Mouse (Mus musculus): ENCODE data around the gene Mageh1.
"Not testable (repeated sequence)": the region's sequence is repeated elsewhere in the genome, so short reads cannot be mapped to it uniquely, and the experiment has no call there.

Mageh1 gene

GRCm38 (mm10) chrX:153037087-153037971 lies at the start of gene Mageh1:
TSS of gene Mageh1 (minus strand) at chrX:153037575.
- DNase-seq (ENCODE audit: low spot score) = peak; percentile 83

GRCm38 (mm10) chrX:153037972-153038744 lies 783 bp upstream of the Mageh1 start:
- not testable (repeated sequence) for DNase-seq (ENCODE audit: low spot score)

- DNase-seq (ENCODE audit: low spot score) = not testable (repeated sequence)
These were observed 5.8 kb downstream of the Mageh1 start for GRCm38 (mm10) chrX:153031547-153031946.

GRCm38 (mm10) chrX:153025709-153026108 lies 11.7 kb downstream of the Mageh1 start:
- DNase-seq (ENCODE audit: low spot score) = not testable (repeated sequence)

- not testable (repeated sequence) for DNase-seq (ENCODE audit: low spot score)
These were observed 12.1 kb downstream of the Mageh1 start for GRCm38 (mm10) chrX:153025255-153025654.

GRCm38 (mm10) chrX:153007685-153008047 lies 29.7 kb downstream of the Mageh1 start:
- DNase-seq (ENCODE audit: low spot score) = no peak

GRCm38 (mm10) chrX:153007021-153007684 lies 30.2 kb downstream of the Mageh1 start:
- peak; percentile 57 for DNase-seq (ENCODE audit: low spot score)

GRCm38 (mm10) chrX:153006387-153006841 lies 31.0 kb downstream of the Mageh1 start, which contains the start of gene Usp51:
TSS of gene Usp51 (plus strand) at chrX:153006469.
- DNase-seq (ENCODE audit: low spot score) = peak; percentile 71

- DNase-seq (ENCODE audit: low spot score) = not testable (repeated sequence)
These were observed 41.3 kb downstream of the Mageh1 start for GRCm38 (mm10) chrX:152996105-152996504.

- not testable (repeated sequence) for DNase-seq (ENCODE audit: low spot score)
These were observed 47.5 kb downstream of the Mageh1 start for GRCm38 (mm10) chrX:152989852-152990251.

All from embryo, embryonic 10 days (tissue).